Mouse (Mus musculus) heart, adult 11 months (tissue): ENCODE results near the gene Cyp4f13.

Experiments used
- DNase-seq: peaks from one replicate; pipeline ENCODE4 v3.0.0; 2022

The Cyp4f13 gene

GRCm38 (mm10) chr17:32904414-32904813 lies 42.8 kb downstream of the Cyp4f13 start:
- no peak for DNase-seq

GRCm38 (mm10) chr17:32901751-32902525 lies 45.3 kb downstream of the Cyp4f13 start:
- DNase-seq: peak; percentile 39

GRCm38 (mm10) chr17:32895421-32895820 lies 51.8 kb downstream of the Cyp4f13 start:
- DNase-seq: peak; percentile 33

- no peak for DNase-seq
These were observed 53.3 kb downstream of the Cyp4f13 start for GRCm38 (mm10) chr17:32893901-32894300.

GRCm38 (mm10) chr17:32891239-32892180 lies 55.7 kb downstream of the Cyp4f13 start, which contains the start of gene Zfp870:
Zfp870 (minus strand) TSS chr17:32891642.
- DNase-seq: peak; percentile 100

GRCm38 (mm10) chr17:32890852-32891238 lies 56.4 kb downstream of the Cyp4f13 start:
- DNase-seq: no peak

GRCm38 (mm10) chr17:32889611-32890010 lies 57.6 kb downstream of the Cyp4f13 start:
- DNase-seq: peak; percentile 66

GRCm38 (mm10) chr17:32880320-32881218 lies 66.6 kb downstream of the Cyp4f13 start:
- peak; percentile 85 for DNase-seq

GRCm38 (mm10) chr17:32878773-32879172 lies 68.4 kb downstream of the Cyp4f13 start:
- DNase-seq: peak; percentile 58

GRCm38 (mm10) chr17:32877471-32878171 lies 69.6 kb downstream of the Cyp4f13 start:
- peak; percentile 76 for DNase-seq
